ENCODE assay signal across 1 mouse cellular context in the genomic region with DNA sequence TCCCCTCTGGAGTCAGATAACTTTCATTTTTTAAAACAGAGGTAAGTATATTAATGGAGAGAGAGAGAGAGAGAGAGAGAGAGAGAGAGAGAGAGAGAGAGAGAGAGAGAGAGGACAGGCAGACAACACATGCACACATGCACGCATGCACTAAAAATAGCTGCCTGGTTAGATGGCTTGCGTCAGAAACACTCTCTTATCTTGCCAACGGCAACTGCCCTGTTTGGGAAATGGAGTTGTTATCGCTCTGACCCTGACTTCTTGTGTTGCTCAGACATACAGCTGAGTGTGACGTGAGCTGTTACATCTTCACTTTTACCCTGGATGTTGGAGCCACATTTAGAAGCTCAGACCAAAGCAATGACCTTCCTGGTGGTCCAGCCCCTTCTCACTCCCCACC.
TF ChIP-seq lines count a peak whose summit lies in the region.

No protein-coding gene starts in this region.

TF ChIP-seq in MEL, 35 proteins besides CTCF, POLR2A, EP300 and RAD21 (continued from another document):
- TF ChIP-seq CHD2 (IDR thresholded peaks at IDR 0.05; ENCODE audit: low read length) (peak; percentile 29; the same call in 1 of the 2 replicates), ZC3H11A (IDR thresholded peaks at IDR 0.05; ENCODE audit: low read depth, low read length) (peak; percentile 33; the same call in 1 of the 2 replicates)
